Mouse (Mus musculus) midbrain, embryonic 14.5 days (tissue): ENCODE results near the gene Tmed4. TPM values are rescaled to one million over a fixed set of nuclear protein-coding genes. Genes with fewer than 3 reads are reported as not detected.

ENCODE experiments used
- ATAC-seq: fragments of 200-750 bp; cut with Nextera tagmentation; 2 replicates; pipeline ENCODE4 v1.8.0; 2017; ENCODE audit warnings: moderate number of reproducible peaks, moderate library complexity; ENCODE audit not compliant: low FRiP score, low TSS enrichment
- DNase-seq: peaks from one replicate; pipeline ENCODE4 v3.0.0-alpha.2; 2015
- H3K27ac ChIP-seq: fragments of 300-500 bp; sonication (generic); replicated peaks from 2 replicates; pipeline ENCODE4 v1.5.1; 2014; ENCODE audit warnings: mild to moderate bottlenecking, low read depth, low read length, moderate library complexity
- H3K27me3 ChIP-seq: fragments of 300-500 bp; sonication (generic); 2 replicates; pipeline ENCODE4 v1.6.1; 2014; ENCODE audit warnings: low read length, control low read depth, mixed read lengths; ENCODE audit not compliant: control insufficient read depth, insufficient read depth
- H3K36me3 ChIP-seq: fragments of 300-500 bp; sonication (generic); 2 replicates; pipeline ENCODE4 v1.6.1; 2014; ENCODE audit warnings: low read length, control low read depth; ENCODE audit not compliant: control insufficient read depth, insufficient read depth
- H3K4me1 ChIP-seq: fragments of 300-500 bp; sonication (generic); 2 replicates; pipeline ENCODE4 v1.6.1; 2014; ENCODE audit warnings: mild to moderate bottlenecking, antibody characterized with exemption, low read length, control low read depth; ENCODE audit not compliant: control insufficient read depth, insufficient read depth
- H3K4me2 ChIP-seq: fragments of 300-500 bp; sonication (generic); 2 replicates; pipeline ENCODE4 v1.6.1; 2014; ENCODE audit warnings: mild to moderate bottlenecking, low read length, moderate library complexity
- H3K4me3 ChIP-seq: fragments of 300-500 bp; sonication (generic); replicated peaks from 2 replicates; pipeline ENCODE4 v1.5.1; 2014; ENCODE audit warnings: low read depth, low read length
- H3K9ac ChIP-seq: fragments of 300-500 bp; sonication (generic); replicated peaks from 2 replicates; pipeline ENCODE4 v1.6.1; 2014; ENCODE audit warnings: mild to moderate bottlenecking, low read length, moderate library complexity
- H3K9me3 ChIP-seq: fragments of 300-500 bp; sonication (generic); 2 replicates; pipeline ENCODE4 v1.6.1; 2016; ENCODE audit warnings: low read length, control low read depth, mixed read lengths; ENCODE audit not compliant: control insufficient read depth
- WGBS: fragments of 180-500 bp; shearing (Covaris S2); extraction: QIAGEN DNeasy Blood & Tissue Kit; methylation state at CpG from one replicate; pipeline ENCODE4 v1.1.7; 2014; 5-methylcytosine and 5-hydroxymethylcytosine counted together
- polyA plus RNA-seq: library from polyadenylated mRNA; unstranded; fragments of >200 nt; fragmentation: Nextera tagmentation; extraction: Ambion mirVana; gene quantifications from 2 replicates; pipeline ENCODE4 v1.2.1, GENCODE M21; 2014

The Tmed4 gene
- polyA plus RNA-seq, 1 experiment from 2014 or later = 140 TPM

- Histone ChIP-seq H3K4me1 (no peaks in the 10 kb centered on the region), H3K4me3 (no peak overlapping the region), H3K27me3 (no peaks in the 10 kb centered on the region), H3K27ac (no peak overlapping the region), H3K36me3 (no peaks in the 10 kb centered on the region), H3K9me3 (no peaks in the 10 kb centered on the region), H3K4me2 (no peak overlapping the region), H3K9ac (no peak overlapping the region)
- 81% methylated on average over 14 of the region's 14 CpGs for WGBS
- DNase-seq = no peak
- no peak for ATAC-seq
Observed at GRCm38 (mm10) chr11:6224541-6225229, 50.0 kb downstream of the Tmed4 start.

- H3K4me2 ChIP-seq = no peak overlapping the region
- no peak overlapping the region for H3K27ac ChIP-seq
- ATAC-seq (no peak), DNase-seq (no peak)
- H3K9me3 ChIP-seq = no peaks in the 10 kb centered on the region
- no peaks in the 10 kb centered on the region for H3K27me3 ChIP-seq
- H3K36me3 ChIP-seq = no peaks in the 10 kb centered on the region
- H3K9ac ChIP-seq = no peak overlapping the region
- no peak overlapping the region for H3K4me3 ChIP-seq
- WGBS = 91% methylated on average over 10 of the region's 10 CpGs
- no peaks in the 10 kb centered on the region for H3K4me1 ChIP-seq
Observed at GRCm38 (mm10) chr11:6222187-6222586, 52.5 kb downstream of the Tmed4 start.

Other genes starting within 250 kb of the Tmed4 start
- gene Camk2b, start 208.5 kb downstream of the Tmed4 start, polyA plus RNA-seq = 85.6 and 124 TPM in 2 replicates
- 0.74 and 1.1 TPM in 2 replicates for gene A730071L15Rik, start 74.8 kb downstream of the Tmed4 start, polyA plus RNA-seq
- gene Nudcd3, start 74.5 kb downstream of the Tmed4 start, polyA plus RNA-seq = 56.9 and 57.8 TPM in 2 replicates
- gene Npc1l1, start 44.7 kb downstream of the Tmed4 start, polyA plus RNA-seq = not detected in 2 replicates
- gene Ddx56, start 7.1 kb downstream of the Tmed4 start, polyA plus RNA-seq = 64.0 and 80.2 TPM in 2 replicates
- gene Ogdh, start 16.8 kb upstream of the Tmed4 start, polyA plus RNA-seq = 79.9 and 104 TPM in 2 replicates
- 41.6 and 42.6 TPM in 2 replicates for gene Zmiz2, start 114.2 kb upstream of the Tmed4 start, polyA plus RNA-seq
- 3,781 and 4,177 TPM in 2 replicates for gene Ppia, start 140.6 kb upstream of the Tmed4 start, polyA plus RNA-seq
- 341 and 379 TPM in 2 replicates for gene H2afv, start 169.6 kb upstream of the Tmed4 start, polyA plus RNA-seq
- gene Purb, start 201.0 kb upstream of the Tmed4 start, polyA plus RNA-seq = 12.5 and 12.7 TPM in 2 replicates
- gene Myo1g, start 246.1 kb upstream of the Tmed4 start, polyA plus RNA-seq = 0.15 and 0.37 TPM in 2 replicates